8 mouse cellular contexts compared by ENCODE assay signal in genomic region chr5:146794084-146794852, GRCm38 (mm10). TPM values are rescaled to one million over a fixed set of nuclear protein-coding genes. Genes with fewer than 3 reads are reported as not detected.
DNase-seq lines count a peak whose midpoint lies in the region; ATAC-seq lines count a peak whose summit lies in the region.

No protein-coding gene starts in this region.

- H3K4me3 ChIP-seq in kidney, embryonic 15.5 days (replicated peaks) = peak overlapping the region; percentile 98
- H3K4me3 ChIP-seq in stomach, embryonic 14.5 days (ENCODE audit: low read depth, low read length) = peak overlapping the region; percentile 93

- WGBS in kidney, embryonic 15.5 days = under 1% methylated on average over 82 of the region's 83 CpGs
- WGBS in stomach, embryonic 14.5 days = 1% methylated on average over 77 of the region's 83 CpGs

- peak; percentile 63 for ATAC-seq in kidney, embryonic 15.5 days (replicated peaks; ENCODE audit: low FRiP score)
- ATAC-seq in stomach, embryonic 14.5 days (ENCODE audit: insufficient number of reproducible peaks, insufficient read depth, low FRiP score, low read depth) = peak; percentile 36

- DNase-seq in adrenal gland, adult 8-10 months = peak; percentile 38
- DNase-seq in adrenal gland, adult 2 months = no peak
- DNase-seq in 3134 (ENCODE audit: extremely low read depth, insufficient read length, low spot score) = peak; percentile 68
- peak; percentile 77 for DNase-seq in cerebellum, adult 9-11 months
- DNase-seq in gastrocnemius, postnatal 10 days = peak; percentile 58
- DNase-seq in lung, postnatal 25 days (ENCODE audit: low spot score) = peak; percentile 22

- no peaks in the 10 kb centered on the region for H3K36me3 ChIP-seq in kidney, embryonic 15.5 days
- no peaks in the 10 kb centered on the region for H3K36me3 ChIP-seq in stomach, embryonic 14.5 days (ENCODE audit: control insufficient read depth, insufficient read depth, low read length)

- H3K27me3 ChIP-seq in kidney, embryonic 15.5 days = no peaks in the 10 kb centered on the region
- H3K27me3 ChIP-seq in stomach, embryonic 14.5 days (ENCODE audit: control insufficient read depth, insufficient read depth, low read length) = no peaks in the 10 kb centered on the region

- H3K9ac ChIP-seq in kidney, embryonic 15.5 days = peak overlapping the region; percentile 94
- peak overlapping the region; percentile 94 for H3K9ac ChIP-seq in stomach, embryonic 14.5 days (replicated peaks; ENCODE audit: low read depth, low read length)

- H3K4me1 ChIP-seq in kidney, embryonic 15.5 days = peaks cover 53% of the 10 kb centered on the region
- H3K4me1 ChIP-seq in stomach, embryonic 14.5 days (ENCODE audit: control insufficient read depth, insufficient read depth, low read length) = peaks cover 28% of the 10 kb centered on the region; the same call in 1 of the 2 replicates

- H3K9me3 ChIP-seq in kidney, embryonic 15.5 days (replicated peaks) = no peaks in the 10 kb centered on the region
- no peaks in the 10 kb centered on the region for H3K9me3 ChIP-seq in stomach, embryonic 14.5 days (ENCODE audit: control insufficient read depth, low read depth, low read length)

- peak overlapping the region; percentile 65 for H3K4me2 ChIP-seq in kidney, embryonic 15.5 days
- H3K4me2 ChIP-seq in stomach, embryonic 14.5 days (replicated peaks; ENCODE audit: low read depth, low read length) = peak overlapping the region; percentile 74

- H3K27ac ChIP-seq in kidney, embryonic 15.5 days = peak overlapping the region; percentile 90
- peak overlapping the region; percentile 90 for H3K27ac ChIP-seq in stomach, embryonic 14.5 days (ENCODE audit: low read length)

RNA-seq across cellular contexts. Expression of gene Usp12, which starts 0.5 kb away (rescaled TPM):
- 10 to 100 TPM; 24.9 to 38.1 (median 31.0) TPM for total RNA-seq in adrenal gland, adult 8-10 months (2022)
- total RNA-seq in adrenal gland, adult 2 months (2021) = 10 to 100 TPM; 27.4 to 34.2 TPM
- 2.9 and 3.2 TPM in 2 replicates for polyA plus RNA-seq in adrenal gland, adult 2 months (2012; rRNA removed)
- 10 to 100 TPM; 19.4 to 21.5 TPM for total RNA-seq in gastrocnemius, postnatal 10 days (2021)
- 21.2 and 21.7 TPM in 2 replicates for polyA plus RNA-seq in kidney, embryonic 15.5 days (2015; fragmentation: Nextera tagmentation; extraction: Ambion mirVana)
- polyA plus RNA-seq in stomach, embryonic 14.5 days (2014; fragmentation: Nextera tagmentation; extraction: Ambion mirVana) = 12.8 and 13.1 TPM in 2 replicates

RNA-seq across cellular contexts. Expression of gene Rpl21, which starts 38.4 kb away (rescaled TPM):
- total RNA-seq in adrenal gland, adult 8-10 months (2022) = 100 to 1,000 TPM; 199 to 341 (median 261) TPM
- 100 to 1,000 TPM; 308 to 315 TPM for total RNA-seq in adrenal gland, adult 2 months (2021)
- 5.2 and 5.3 TPM in 2 replicates for polyA plus RNA-seq in adrenal gland, adult 2 months (2012; rRNA removed)
- total RNA-seq in gastrocnemius, postnatal 10 days (2021) = 100 to 1,000 TPM; 258 to 266 TPM
- 549 and 599 TPM in 2 replicates for polyA plus RNA-seq in kidney, embryonic 15.5 days (2015; fragmentation: Nextera tagmentation; extraction: Ambion mirVana)
- polyA plus RNA-seq in stomach, embryonic 14.5 days (2014; fragmentation: Nextera tagmentation; extraction: Ambion mirVana) = 738 and 754 TPM in 2 replicates

RNA-seq across cellular contexts. Expression of gene Rasl11a, which starts 50.6 kb away (rescaled TPM):
- total RNA-seq in adrenal gland, adult 8-10 months (2022) = 1 to 10 TPM; 5.2 to 9.0 (median 7.7) TPM
- total RNA-seq in adrenal gland, adult 2 months (2021) = 10 to 100 TPM in 1 of 2 experiments, 1 to 10 TPM in 1; 8.2 to 12.2 TPM
- 7.9 and 8.9 TPM in 2 replicates for polyA plus RNA-seq in adrenal gland, adult 2 months (2012; rRNA removed)
- total RNA-seq in gastrocnemius, postnatal 10 days (2021) = 1 to 10 TPM; 3.9 to 5.1 TPM
- 78.6 and 87.4 TPM in 2 replicates for polyA plus RNA-seq in kidney, embryonic 15.5 days (2015; fragmentation: Nextera tagmentation; extraction: Ambion mirVana)
- polyA plus RNA-seq in stomach, embryonic 14.5 days (2014; fragmentation: Nextera tagmentation; extraction: Ambion mirVana) = 10.3 and 12.0 TPM in 2 replicates
